Mouse (Mus musculus) layer of hippocampus, postnatal 14 days (tissue): ENCODE results near the gene Ccnd3. TPM values are rescaled to one million over a fixed set of nuclear protein-coding genes. Genes with fewer than 3 reads are reported as not detected.
"Not testable (repeated sequence)": the region's sequence is repeated elsewhere in the genome, so short reads cannot be mapped to it uniquely, and the experiment has no call there.

Source experiments
- DNase-seq, 2 experiments: peaks; one replicate each; pipeline ENCODE4 v3.0.0; 2021 to 2022; ENCODE audit warnings: low spot score in 2 of 2, mixed read lengths in 1 of 2
- total RNA-seq, 2 experiments: library from RNA; stranded (reverse); gene quantifications; 2 replicates each; pipeline ENCODE4 v1.2.3; 2021

Gene Ccnd3
- total RNA-seq, 2 experiments from 2014 or later: 39.6 to 46.3 TPM

GRCm38 (mm10) chr17:47593854-47594182, 89.0 kb downstream of the Ccnd3 start:
- DNase-seq: no peak

GRCm38 (mm10) chr17:47594183-47594968, 89.5 kb downstream of the Ccnd3 start:
- no peak for DNase-seq

GRCm38 (mm10) chr17:47594969-47595247, 90.1 kb downstream of the Ccnd3 start:
- DNase-seq: no peak

- no peak for DNase-seq
Measured at GRCm38 (mm10) chr17:47595248-47596161, 90.7 kb downstream of the Ccnd3 start.

- no peak for DNase-seq
Measured at GRCm38 (mm10) chr17:47596162-47596838, 91.4 kb downstream of the Ccnd3 start.

- no peak for DNase-seq
Measured at GRCm38 (mm10) chr17:47596839-47597164, 92.0 kb downstream of the Ccnd3 start.

GRCm38 (mm10) chr17:47597261-47597660, 92.4 kb downstream of the Ccnd3 start:
- DNase-seq: no peak

GRCm38 (mm10) chr17:47597838-47598579, 93.2 kb downstream of the Ccnd3 start:
- no peak for DNase-seq

- not testable (repeated sequence) for DNase-seq
Measured at GRCm38 (mm10) chr17:47598580-47599304, 93.9 kb downstream of the Ccnd3 start.

- no peak for DNase-seq
Measured at GRCm38 (mm10) chr17:47599511-47600297, 94.9 kb downstream of the Ccnd3 start.

- no peak for DNase-seq
Measured at GRCm38 (mm10) chr17:47600601-47601388, 95.9 kb downstream of the Ccnd3 start.

- no peak for DNase-seq
Measured at GRCm38 (mm10) chr17:47601389-47601755, 96.5 kb downstream of the Ccnd3 start.

- DNase-seq: no peak
Measured at GRCm38 (mm10) chr17:47602289-47602688, 97.4 kb downstream of the Ccnd3 start.

GRCm38 (mm10) chr17:47606220-47606619, 101.4 kb downstream of the Ccnd3 start:
- DNase-seq: no peak

- DNase-seq: no peak
Measured at GRCm38 (mm10) chr17:47609182-47609581, 104.3 kb downstream of the Ccnd3 start.

GRCm38 (mm10) chr17:47610849-47611660, 106.2 kb downstream of the Ccnd3 start, which contains the start of the genes Bysl, Med20 and Gm20517:
Bysl (minus strand) TSS chr17:47611492.
Med20 (plus strand) TSS chr17:47611582.
Gm20517 (plus strand) TSS chr17:47611589.
- DNase-seq: peak; percentile 95 to 98

- DNase-seq: no peak
Measured at GRCm38 (mm10) chr17:47611661-47611982, 106.8 kb downstream of the Ccnd3 start.

- no peak for DNase-seq
Measured at GRCm38 (mm10) chr17:47614018-47614417, 109.2 kb downstream of the Ccnd3 start.
